Mouse (Mus musculus) hindbrain, embryonic 12.5 days (tissue): ENCODE data around the gene Zswim3. TPM values are rescaled to one million over a fixed set of nuclear protein-coding genes. Genes with fewer than 3 reads are reported as not detected.

Source experiments
- ATAC-seq: fragments of 200-750 bp; cut with Nextera tagmentation; 2 replicates; pipeline ENCODE4 v1.8.0; 2017; ENCODE audit warnings: moderate TSS enrichment; ENCODE audit not compliant: low FRiP score
- H3K27ac ChIP-seq: fragments of 300-500 bp; sonication (generic); 2 replicates; pipeline ENCODE4 v1.5.1; 2016; ENCODE audit warnings: mild to moderate bottlenecking
- H3K27me3 ChIP-seq: fragments of 300-500 bp; sonication (generic); 2 replicates; pipeline ENCODE4 v1.6.1; 2016; ENCODE audit warnings: mild to moderate bottlenecking
- H3K36me3 ChIP-seq: fragments of 300-500 bp; sonication (generic); 2 replicates; pipeline ENCODE4 v1.6.1; 2016; ENCODE audit warnings: mild to moderate bottlenecking
- H3K4me1 ChIP-seq: fragments of 300-500 bp; sonication (generic); 2 replicates; pipeline ENCODE4 v1.6.1; 2016
- H3K4me2 ChIP-seq: fragments of 300-500 bp; sonication (generic); replicated peaks from 2 replicates; pipeline ENCODE4 v1.6.1; 2016; ENCODE audit warnings: mild to moderate bottlenecking
- H3K4me3 ChIP-seq: fragments of 300-500 bp; sonication (generic); 2 replicates; pipeline ENCODE4 v1.5.1; 2016; ENCODE audit warnings: mild to moderate bottlenecking
- H3K9ac ChIP-seq: fragments of 300-500 bp; sonication (generic); 2 replicates; pipeline ENCODE4 v1.6.1; 2016; ENCODE audit warnings: mild to moderate bottlenecking, moderate library complexity
- H3K9me3 ChIP-seq: fragments of 300-500 bp; sonication (generic); replicated peaks from 2 replicates; pipeline ENCODE4 v1.6.1; 2016; ENCODE audit warnings: mild to moderate bottlenecking
- WGBS: fragments of 180-500 bp; shearing (Covaris S2); methylation state at CpG from one replicate; pipeline ENCODE4 v1.1.7; 2016; 5-methylcytosine and 5-hydroxymethylcytosine counted together
- polyA plus RNA-seq: library from polyadenylated mRNA; unstranded; fragments of >200 nt; fragmentation: Nextera tagmentation; extraction: Ambion mirVana; gene quantifications from 2 replicates; pipeline ENCODE4 v1.2.1, GENCODE M21; 2016

Zswim3 gene
- polyA plus RNA-seq, 1 experiment from 2014 or later, result 11.9 TPM

- Histone ChIP-seq H3K9me3 (no peaks in the 10 kb centered on the region), H3K9ac (peak within 1 kb of the TSS; percentile 72), H3K4me2 (peak within 1 kb of the TSS; percentile 57), H3K36me3 (peaks cover 47% of the 10 kb centered on the region), H3K4me1 (peaks cover 13% of the 10 kb centered on the region), H3K27me3 (no peaks in the 10 kb centered on the region), H3K4me3 (peak within 1 kb of the TSS; percentile 71), H3K27ac (peak within 1 kb of the TSS; percentile 93)
- 2% methylated on average over 32 of the region's 32 CpGs for WGBS
- peak; percentile 99 for ATAC-seq
Measured at GRCm38 (mm10) chr2:164822636-164823165, 17.8 kb downstream of the Zswim3 start, which contains the start of gene Zswim1. Zswim1 (plus strand) TSS chr2:164822686.

GRCm38 (mm10) chr2:164823181-164823585, 18.3 kb downstream of the Zswim3 start:
- Histone ChIP-seq H3K4me3 (peak overlapping the region; percentile 71), H3K9ac (peak overlapping the region; percentile 72), H3K9me3 (no peaks in the 10 kb centered on the region), H3K4me2 (peak overlapping the region; percentile 57), H3K27me3 (no peaks in the 10 kb centered on the region), H3K27ac (peak overlapping the region; percentile 93), H3K36me3 (peaks cover 52% of the 10 kb centered on the region), H3K4me1 (peaks cover 13% of the 10 kb centered on the region)
- WGBS, result 2% methylated on average over 10 of the region's 10 CpGs
- peak; percentile 83 for ATAC-seq

- Histone ChIP-seq H3K4me3 (no peak overlapping the region), H3K36me3 (peaks cover 60% of the 10 kb centered on the region), H3K9me3 (no peaks in the 10 kb centered on the region), H3K27me3 (no peaks in the 10 kb centered on the region), H3K4me2 (peak overlapping the region; percentile 57), H3K9ac (no peak overlapping the region), H3K4me1 (peaks cover 13% of the 10 kb centered on the region), H3K27ac (no peak overlapping the region)
- WGBS, result 94% methylated on average over 4 of the region's 4 CpGs
- no peak for ATAC-seq
Measured at GRCm38 (mm10) chr2:164823969-164824368, 19.1 kb downstream of the Zswim3 start.

GRCm38 (mm10) chr2:164825521-164825920, 20.6 kb downstream of the Zswim3 start:
- Histone ChIP-seq H3K4me2 (no peak overlapping the region), H3K9ac (no peak overlapping the region), H3K27ac (no peak overlapping the region), H3K9me3 (no peaks in the 10 kb centered on the region), H3K36me3 (peaks cover 56% of the 10 kb centered on the region), H3K27me3 (no peaks in the 10 kb centered on the region), H3K4me3 (no peak overlapping the region), H3K4me1 (peaks cover 13% of the 10 kb centered on the region)
- WGBS, result 93% methylated on average over 17 of the region's 17 CpGs
- no peak for ATAC-seq

GRCm38 (mm10) chr2:164827146-164827850, 22.4 kb downstream of the Zswim3 start:
- H3K36me3 ChIP-seq, result peaks cover 44% of the 10 kb centered on the region
- H3K9ac ChIP-seq, result no peak overlapping the region
- 90% methylated on average over 16 of the region's 16 CpGs for WGBS

GRCm38 (mm10) chr2:164828437-164828836, 23.5 kb downstream of the Zswim3 start, which contains the start of gene Spata25:
Spata25 (minus strand) TSS chr2:164828537.
- no peak for ATAC-seq
- Histone ChIP-seq H3K36me3 (peaks cover 44% of the 10 kb centered on the region), H3K9ac (no peak within 1 kb of the TSS), H3K27me3 (no peaks in the 10 kb centered on the region), H3K4me1 (peaks cover 14% of the 10 kb centered on the region), H3K4me3 (no peak within 1 kb of the TSS), H3K27ac (no peak within 1 kb of the TSS), H3K4me2 (no peak within 1 kb of the TSS), H3K9me3 (no peaks in the 10 kb centered on the region)
- 85% methylated on average over 6 of the region's 6 CpGs for WGBS

More at GRCm38 (mm10) chr2:164827146-164827850, 22.4 kb downstream of the Zswim3 start:
- H3K4me3 ChIP-seq, result no peak overlapping the region
- no peak for ATAC-seq
- no peak overlapping the region for H3K4me2 ChIP-seq
- H3K27ac ChIP-seq, result no peak overlapping the region
- H3K9me3 ChIP-seq, result no peaks in the 10 kb centered on the region
- H3K4me1 ChIP-seq, result peaks cover 10% of the 10 kb centered on the region
- no peaks in the 10 kb centered on the region for H3K27me3 ChIP-seq

- H3K4me3 ChIP-seq, result no peak overlapping the region
- H3K9ac ChIP-seq, result no peak overlapping the region
- peaks cover 44% of the 10 kb centered on the region for H3K36me3 ChIP-seq
- H3K27me3 ChIP-seq, result no peaks in the 10 kb centered on the region
- no peaks in the 10 kb centered on the region for H3K9me3 ChIP-seq
- no peak for ATAC-seq
- WGBS, result 96% methylated on average over 1 of the region's 1 CpGs
- H3K4me2 ChIP-seq, result no peak overlapping the region
- no peak overlapping the region for H3K27ac ChIP-seq
- peaks cover 12% of the 10 kb centered on the region for H3K4me1 ChIP-seq
Measured at GRCm38 (mm10) chr2:164829090-164829489, 24.2 kb downstream of the Zswim3 start.

GRCm38 (mm10) chr2:164831029-164831428, 26.1 kb downstream of the Zswim3 start:
- Histone ChIP-seq H3K27ac (no peak overlapping the region), H3K4me3 (no peak overlapping the region), H3K27me3 (no peaks in the 10 kb centered on the region), H3K4me2 (no peak overlapping the region), H3K4me1 (peaks cover 23% of the 10 kb centered on the region), H3K9me3 (no peaks in the 10 kb centered on the region), H3K9ac (no peak overlapping the region), H3K36me3 (peaks cover 32% of the 10 kb centered on the region)
- WGBS, result 88% methylated on average over 10 of the region's 10 CpGs
- ATAC-seq, result no peak

- Histone ChIP-seq H3K27ac (peak overlapping the region; percentile 53), H3K4me1 (peaks cover 23% of the 10 kb centered on the region), H3K4me2 (peak overlapping the region; percentile 88), H3K9me3 (no peaks in the 10 kb centered on the region), H3K4me3 (peak overlapping the region; percentile 74), H3K9ac (peak overlapping the region; percentile 67), H3K27me3 (no peaks in the 10 kb centered on the region), H3K36me3 (peaks cover 29% of the 10 kb centered on the region)
- ATAC-seq, result no peak
- WGBS, result 63% methylated on average over 16 of the region's 16 CpGs
Measured at GRCm38 (mm10) chr2:164832032-164832747, 27.3 kb downstream of the Zswim3 start.

- peak; percentile 74 for ATAC-seq
- no peaks in the 10 kb centered on the region for H3K9me3 ChIP-seq
- H3K27me3 ChIP-seq, result no peaks in the 10 kb centered on the region
- peak within 1 kb of the TSS; percentile 88 for H3K4me2 ChIP-seq
- H3K36me3 ChIP-seq, result peaks cover 27% of the 10 kb centered on the region
- H3K27ac ChIP-seq, result peak within 1 kb of the TSS; percentile 53
- peaks cover 23% of the 10 kb centered on the region for H3K4me1 ChIP-seq
- H3K4me3 ChIP-seq, result peak within 1 kb of the TSS; percentile 74
- peak within 1 kb of the TSS; percentile 67 for H3K9ac ChIP-seq
- WGBS, result under 1% methylated on average over 35 of the region's 35 CpGs
Measured at GRCm38 (mm10) chr2:164832748-164833301, 27.9 kb downstream of the Zswim3 start, which contains the start of gene Ctsa. Ctsa (plus strand) TSS chr2:164832873.

GRCm38 (mm10) chr2:164833314-164833959, 28.5 kb downstream of the Zswim3 start, which contains the start of gene Neurl2:
Neurl2 (minus strand) TSS chr2:164833456.
- Histone ChIP-seq H3K36me3 (peaks cover 27% of the 10 kb centered on the region), H3K4me1 (peaks cover 23% of the 10 kb centered on the region), H3K9ac (peak within 1 kb of the TSS; percentile 67), H3K4me3 (peak within 1 kb of the TSS; percentile 74), H3K27ac (peak within 1 kb of the TSS; percentile 53), H3K9me3 (no peaks in the 10 kb centered on the region), H3K27me3 (no peaks in the 10 kb centered on the region), H3K4me2 (peak within 1 kb of the TSS; percentile 88)
- peak; percentile 76 for ATAC-seq
- WGBS, result under 1% methylated on average over 31 of the region's 31 CpGs
